Mouse (Mus musculus) forebrain, postnatal 0 days (tissue): ENCODE data around the gene Tle3. TPM values are rescaled to one million over a fixed set of nuclear protein-coding genes. Genes with fewer than 3 reads are reported as not detected.

Experiments
- ATAC-seq: fragments of 200-750 bp; cut with Nextera tagmentation; 2 replicates; pipeline ENCODE4 v1.8.0; 2017; ENCODE audit warnings: mild to moderate bottlenecking, moderate library complexity
- DNase-seq: peaks from one replicate; pipeline ENCODE4 v3.0.0-alpha.2; 2015
- H3K27ac ChIP-seq: fragments of 300-500 bp; sonication (generic); 2 replicates; pipeline ENCODE4 v1.5.1; 2014; ENCODE audit warnings: low read depth, mild to moderate bottlenecking, antibody characterized with exemption, low read length, moderate library complexity, mixed read lengths
- H3K27me3 ChIP-seq: fragments of 300-500 bp; sonication (generic); 2 replicates; pipeline ENCODE4 v1.6.1; 2014; ENCODE audit warnings: mild to moderate bottlenecking, low read length, mixed read lengths; ENCODE audit not compliant: insufficient read depth
- H3K36me3 ChIP-seq: fragments of 300-500 bp; sonication (generic); 2 replicates; pipeline ENCODE4 v1.6.1; 2014; ENCODE audit warnings: mild to moderate bottlenecking, moderate library complexity; ENCODE audit not compliant: insufficient read depth
- H3K4me1 ChIP-seq: fragments of 300-500 bp; sonication (generic); 2 replicates; pipeline ENCODE4 v1.6.1; 2014; ENCODE audit warnings: antibody characterized with exemption; ENCODE audit not compliant: insufficient read depth
- H3K4me2 ChIP-seq: fragments of 300-500 bp; sonication (generic); 2 replicates; pipeline ENCODE4 v1.6.1; 2014; ENCODE audit warnings: low read depth, mild to moderate bottlenecking, moderate library complexity
- H3K4me3 ChIP-seq: fragments of 300-500 bp; sonication (generic); 2 replicates; pipeline ENCODE4 v1.5.1; 2014; ENCODE audit warnings: low read depth, low read length, mixed read lengths
- H3K9ac ChIP-seq: fragments of 300-500 bp; sonication (generic); 2 replicates; pipeline ENCODE4 v1.6.1; 2014; ENCODE audit warnings: mild to moderate bottlenecking
- H3K9me3 ChIP-seq: fragments of 300-500 bp; sonication (generic); 2 replicates; pipeline ENCODE4 v1.6.1; 2016; ENCODE audit warnings: low read length
- CTCF ChIP-seq: sonication (generic); IDR thresholded peaks from 2 replicates; pipeline ENCODE4 v1.5.1; 2016; ENCODE audit warnings: antibody characterized with exemption, control low read depth, low read depth
- WGBS: fragments of 180-500 bp; shearing (Covaris S2); extraction: QIAGEN DNeasy Blood & Tissue Kit; methylation state at CpG from one replicate; pipeline ENCODE4 v1.1.7; 2014; 5-methylcytosine and 5-hydroxymethylcytosine counted together
- polyA plus RNA-seq: library from polyadenylated mRNA; unstranded; fragments of >200 nt; fragmentation: Nextera tagmentation; extraction: Ambion mirVana; gene quantifications from 2 replicates; pipeline ENCODE4 v1.2.1, GENCODE M21; 2015
- total RNA-seq: library from RNA; depleted of rRNA; stranded (reverse); fragments of >200 nt; gene quantifications from 2 replicates; pipeline ENCODE4 v1.2.3, GENCODE M21; 2014

Gene Tle3
- total and polyA plus RNA-seq, 2 experiments from 2014 or later, result 16.3 to 66.3 TPM

GRCm38 (mm10) chr9:61395071-61395470 is 22.9 kb downstream of the Tle3 start:
- no peak for DNase-seq
- Histone ChIP-seq H3K9ac (no peak overlapping the region), H3K4me2 (no peak overlapping the region), H3K27ac (no peak overlapping the region), H3K27me3 (no peaks in the 10 kb centered on the region), H3K9me3 (no peaks in the 10 kb centered on the region), H3K4me1 (0 out of 2 replicates have a peak, but pooled peaks cover 4% of the 10 kb centered on the region), H3K4me3 (no peak overlapping the region), H3K36me3 (peaks cover 49% of the 10 kb centered on the region)
- ATAC-seq, result no peak
- 75% methylated on average over 3 of the region's 3 CpGs for WGBS
- TF ChIP-seq CTCF, result no peak

GRCm38 (mm10) chr9:61396474-61396873 is 24.3 kb downstream of the Tle3 start:
- H3K27me3 ChIP-seq, result no peaks in the 10 kb centered on the region
- H3K4me1 ChIP-seq, result 0 out of 2 replicates have a peak, but pooled peaks cover 4% of the 10 kb centered on the region
- no peak overlapping the region for H3K9ac ChIP-seq
- H3K27ac ChIP-seq, result no peak overlapping the region
- TF ChIP-seq CTCF, result peak; percentile 25; the same call in 1 of the 2 replicates
- DNase-seq (peak; percentile 47), ATAC-seq (peak; percentile 59)
- H3K36me3 ChIP-seq, result peaks cover 54% of the 10 kb centered on the region
- H3K4me2 ChIP-seq, result no peak overlapping the region
- no peak overlapping the region for H3K4me3 ChIP-seq
- WGBS, result 19% methylated on average over 13 of the region's 13 CpGs
- no peaks in the 10 kb centered on the region for H3K9me3 ChIP-seq

- H3K4me1 ChIP-seq, result 0 out of 2 replicates have a peak, but pooled peaks cover 4% of the 10 kb centered on the region
- H3K9me3 ChIP-seq, result no peaks in the 10 kb centered on the region
- no peaks in the 10 kb centered on the region for H3K27me3 ChIP-seq
- peaks cover 59% of the 10 kb centered on the region for H3K36me3 ChIP-seq
- ATAC-seq (no peak), DNase-seq (no peak)
- H3K4me2 ChIP-seq, result no peak overlapping the region
- TF ChIP-seq CTCF, result no peak
- no peak overlapping the region for H3K27ac ChIP-seq
- no peak overlapping the region for H3K4me3 ChIP-seq
- H3K9ac ChIP-seq, result no peak overlapping the region
- WGBS, result 42% methylated on average over 4 of the region's 4 CpGs
Observed at GRCm38 (mm10) chr9:61397130-61397529, 25.0 kb downstream of the Tle3 start.

DNA sequence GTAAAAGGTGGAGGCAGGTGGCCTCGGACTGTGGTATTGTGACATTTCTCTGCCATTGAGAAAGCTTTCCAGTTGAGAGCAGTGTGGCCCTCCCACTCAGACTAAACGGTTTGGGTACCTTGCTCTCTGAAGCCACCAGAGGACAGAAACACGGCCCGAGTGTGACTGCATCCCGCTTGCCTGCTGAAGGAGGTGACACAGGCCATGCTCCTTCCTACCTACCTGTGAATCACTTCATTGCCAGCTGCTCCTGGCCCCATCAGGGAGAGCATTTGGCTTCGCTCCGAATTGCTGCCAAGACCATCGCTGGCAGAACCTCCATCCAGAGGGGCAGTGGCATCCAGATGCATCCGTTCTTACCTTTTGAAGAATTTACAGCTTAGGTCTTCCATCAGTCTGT is 26.0 kb downstream of the Tle3 start:
- ATAC-seq, result no peak
- Histone ChIP-seq H3K27me3 (no peaks in the 10 kb centered on the region), H3K9ac (no peak overlapping the region), H3K4me3 (no peak overlapping the region), H3K9me3 (no peaks in the 10 kb centered on the region), H3K4me2 (no peak overlapping the region), H3K36me3 (peaks cover 58% of the 10 kb centered on the region), H3K27ac (no peak overlapping the region), H3K4me1 (0 out of 2 replicates have a peak, but pooled peaks cover 4% of the 10 kb centered on the region)
- DNase-seq, result no peak
- TF ChIP-seq CTCF, result no peak
- 87% methylated on average over 9 of the region's 9 CpGs for WGBS

GRCm38 (mm10) chr9:61400132-61400531 is 28.0 kb downstream of the Tle3 start:
- H3K27me3 ChIP-seq, result no peaks in the 10 kb centered on the region
- DNase-seq (no peak), ATAC-seq (no peak)
- H3K27ac ChIP-seq, result no peak overlapping the region
- H3K36me3 ChIP-seq, result peaks cover 38% of the 10 kb centered on the region
- peaks cover 11% of the 10 kb centered on the region for H3K4me1 ChIP-seq
- no peak overlapping the region for H3K4me3 ChIP-seq
- H3K9ac ChIP-seq, result no peak overlapping the region
- no peak for TF ChIP-seq CTCF
- no peaks in the 10 kb centered on the region for H3K9me3 ChIP-seq
- 92% methylated on average over 7 of the region's 7 CpGs for WGBS
- H3K4me2 ChIP-seq, result no peak overlapping the region

GRCm38 (mm10) chr9:61401664-61402063 is 29.5 kb downstream of the Tle3 start:
- DNase-seq (no peak), ATAC-seq (no peak)
- no peaks in the 10 kb centered on the region for H3K9me3 ChIP-seq
- WGBS, result 59% methylated on average over 9 of the region's 9 CpGs
- no peak overlapping the region for H3K9ac ChIP-seq
- peaks cover 17% of the 10 kb centered on the region for H3K4me1 ChIP-seq
- TF ChIP-seq CTCF, result no peak
- H3K27me3 ChIP-seq, result no peaks in the 10 kb centered on the region
- H3K4me3 ChIP-seq, result no peak overlapping the region
- H3K27ac ChIP-seq, result no peak overlapping the region
- H3K36me3 ChIP-seq, result peaks cover 28% of the 10 kb centered on the region
- no peak overlapping the region for H3K4me2 ChIP-seq

DNA sequence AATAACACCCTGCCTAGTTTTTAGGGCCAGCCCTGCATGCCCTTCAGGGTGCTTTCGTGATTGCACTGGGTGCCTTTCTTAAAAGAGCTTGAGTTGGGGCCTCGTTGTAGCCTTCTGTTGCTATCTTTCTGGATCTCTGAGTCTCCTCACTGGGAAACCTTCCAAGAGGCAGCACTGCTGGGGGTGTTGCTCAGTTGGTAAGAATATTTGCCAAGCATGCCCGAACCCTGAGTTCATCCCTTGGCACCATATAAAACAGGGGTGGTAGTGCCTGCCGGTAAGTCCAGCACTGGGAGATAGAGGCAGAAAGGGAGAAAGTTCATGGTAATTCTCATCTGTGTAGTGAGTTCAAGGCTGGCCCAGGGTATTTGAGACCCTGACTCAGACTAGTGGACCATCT is 30.1 kb downstream of the Tle3 start:
- Histone ChIP-seq H3K4me3 (no peak overlapping the region), H3K9ac (no peak overlapping the region), H3K27me3 (no peaks in the 10 kb centered on the region), H3K36me3 (peaks cover 30% of the 10 kb centered on the region), H3K9me3 (no peaks in the 10 kb centered on the region), H3K27ac (no peak overlapping the region), H3K4me1 (peaks cover 17% of the 10 kb centered on the region), H3K4me2 (no peak overlapping the region)
- WGBS, result 36% methylated on average over 4 of the region's 4 CpGs
- TF ChIP-seq CTCF, result no peak
- ATAC-seq (no peak), DNase-seq (no peak)
